Mouse (Mus musculus) hindbrain, embryonic 15.5 days (tissue): ENCODE data around the gene Rasgrf1. TPM values are rescaled to one million over a fixed set of nuclear protein-coding genes. Genes with fewer than 3 reads are reported as not detected.

ENCODE experiments used
- ATAC-seq: fragments of 200-750 bp; cut with Nextera tagmentation; 2 replicates; pipeline ENCODE4 v1.8.0; 2017; ENCODE audit warnings: low read depth, moderate number of reproducible peaks, moderate TSS enrichment; ENCODE audit not compliant: low FRiP score
- H3K27ac ChIP-seq: fragments of 300-500 bp; sonication (generic); replicated peaks from 2 replicates; pipeline ENCODE4 v1.5.1; 2015; ENCODE audit warnings: mild to moderate bottlenecking, inconsistent platforms
- H3K27me3 ChIP-seq: fragments of 300-500 bp; sonication (generic); 2 replicates; pipeline ENCODE4 v1.6.1; 2015; ENCODE audit warnings: control low read depth, inconsistent platforms
- H3K36me3 ChIP-seq: fragments of 300-500 bp; sonication (generic); 2 replicates; pipeline ENCODE4 v1.6.1; 2015; ENCODE audit warnings: control low read depth, inconsistent platforms
- H3K4me1 ChIP-seq: fragments of 300-500 bp; sonication (generic); replicated peaks from 2 replicates; pipeline ENCODE4 v1.6.1; 2015; ENCODE audit warnings: control low read depth, inconsistent platforms
- H3K4me2 ChIP-seq: fragments of 300-500 bp; sonication (generic); 2 replicates; pipeline ENCODE4 v1.6.1; 2015; ENCODE audit warnings: moderate library complexity, mild to moderate bottlenecking, inconsistent platforms
- H3K4me3 ChIP-seq: fragments of 300-500 bp; sonication (generic); 2 replicates; pipeline ENCODE4 v1.5.1; 2015; ENCODE audit warnings: mild to moderate bottlenecking, inconsistent platforms
- H3K9ac ChIP-seq: fragments of 300-500 bp; sonication (generic); 2 replicates; pipeline ENCODE4 v1.6.1; 2015; ENCODE audit warnings: inconsistent platforms
- H3K9me3 ChIP-seq: fragments of 300-500 bp; sonication (generic); 2 replicates; pipeline ENCODE4 v1.6.1; 2016; ENCODE audit warnings: control low read depth, inconsistent platforms
- WGBS: fragments of 180-500 bp; shearing (Covaris S2); methylation state at CpG from one replicate; pipeline ENCODE4 v1.1.7; 2015; 5-methylcytosine and 5-hydroxymethylcytosine counted together
- polyA plus RNA-seq: library from polyadenylated mRNA; unstranded; fragments of >200 nt; fragmentation: Nextera tagmentation; extraction: Ambion mirVana; gene quantifications from 2 replicates; pipeline ENCODE4 v1.2.1, GENCODE M21; 2015

Rasgrf1 gene
- polyA plus RNA-seq, 1 experiment from 2014 or later, result 13.5 TPM

- WGBS, result 85% methylated on average over 5 of the region's 5 CpGs
These were observed 166.4 kb downstream of the Rasgrf1 start for GRCm38 (mm10) chr9:90076131-90076530.

More at GRCm38 (mm10) chr9:90076131-90076530, 166.4 kb downstream of the Rasgrf1 start:
- H3K9me3 ChIP-seq, result no peaks in the 10 kb centered on the region
- H3K36me3 ChIP-seq, result no peaks in the 10 kb centered on the region
- H3K27ac ChIP-seq, result no peak overlapping the region
- no peaks in the 10 kb centered on the region for H3K4me1 ChIP-seq
- H3K4me3 ChIP-seq, result no peak overlapping the region
- no peaks in the 10 kb centered on the region for H3K27me3 ChIP-seq
- no peak overlapping the region for H3K9ac ChIP-seq
- no peak overlapping the region for H3K4me2 ChIP-seq
- no peak for ATAC-seq

Other genes starting within 250 kb of the Rasgrf1 start
- 58.7 and 60.1 TPM in 2 replicates for gene Tmed3, start 204.8 kb upstream of the Rasgrf1 start, polyA plus RNA-seq
- 0.45 and 0.73 TPM in 2 replicates for gene Ankrd34c, start 171.4 kb upstream of the Rasgrf1 start, polyA plus RNA-seq
- 27.3 and 31.1 TPM in 2 replicates for gene Ctsh, start 144.2 kb downstream of the Rasgrf1 start, polyA plus RNA-seq
- gene Morf4l1, start 204.9 kb downstream of the Rasgrf1 start, polyA plus RNA-seq, result 505 and 550 TPM in 2 replicates